Mouse (Mus musculus) intestine, postnatal 0 days (tissue): ENCODE measurements around the gene H2afx. TPM values are rescaled to one million over a fixed set of nuclear protein-coding genes. Genes with fewer than 3 reads are reported as not detected.

Experiments
- ATAC-seq: fragments of 200-750 bp; cut with Nextera tagmentation; 2 replicates; pipeline ENCODE4 v1.8.0; 2017; ENCODE audit warnings: mild to moderate bottlenecking, moderate TSS enrichment, moderate library complexity
- H3K27ac ChIP-seq: fragments of 300-500 bp; sonication (generic); 2 replicates; pipeline ENCODE4 v1.5.1; 2014; ENCODE audit warnings: mild to moderate bottlenecking, low read depth, low read length, moderate library complexity
- H3K27me3 ChIP-seq: fragments of 300-500 bp; sonication (generic); replicated peaks from 2 replicates; pipeline ENCODE4 v1.6.1; 2014; ENCODE audit warnings: low read length, mixed read lengths; ENCODE audit not compliant: control insufficient read depth, insufficient read depth
- H3K36me3 ChIP-seq: fragments of 300-500 bp; sonication (generic); 2 replicates; pipeline ENCODE4 v1.6.1; 2014; ENCODE audit warnings: mild to moderate bottlenecking, moderate library complexity; ENCODE audit not compliant: control insufficient read depth, insufficient read depth
- H3K4me1 ChIP-seq: fragments of 300-500 bp; sonication (generic); replicated peaks from 2 replicates; pipeline ENCODE4 v1.6.1; 2014; ENCODE audit warnings: antibody characterized with exemption, low read length, mixed read lengths; ENCODE audit not compliant: control insufficient read depth, insufficient read depth
- H3K4me2 ChIP-seq: fragments of 300-500 bp; sonication (generic); replicated peaks from 2 replicates; pipeline ENCODE4 v1.6.1; 2014; ENCODE audit warnings: low read depth, mild to moderate bottlenecking, moderate library complexity
- H3K4me3 ChIP-seq: fragments of 300-500 bp; sonication (generic); 2 replicates; pipeline ENCODE4 v1.5.1; 2014; ENCODE audit warnings: low read depth, low read length
- H3K9ac ChIP-seq: fragments of 300-500 bp; sonication (generic); 2 replicates; pipeline ENCODE4 v1.6.1; 2014; ENCODE audit warnings: mild to moderate bottlenecking, low read depth, low read length
- H3K9me3 ChIP-seq: fragments of 300-500 bp; sonication (generic); 2 replicates; pipeline ENCODE4 v1.6.1; 2016; ENCODE audit warnings: mixed run types; ENCODE audit not compliant: control insufficient read depth
- CTCF ChIP-seq: sonication (generic); IDR thresholded peaks from 2 replicates; pipeline ENCODE4 v1.5.1; 2016; ENCODE audit warnings: low read depth, mild to moderate bottlenecking, control low read depth, antibody characterized with exemption, moderate library complexity
- WGBS: fragments of 180-500 bp; shearing (Covaris S2); extraction: QIAGEN DNeasy Blood & Tissue Kit; methylation state at CpG from one replicate; pipeline ENCODE4 v1.1.7; 2014; 5-methylcytosine and 5-hydroxymethylcytosine counted together
- microRNA-seq: library from miRNA; unstranded; fragments of <30 nt; microRNA quantifications from one replicate; pipeline ENCODE4, GENCODE M21; 2016
- polyA plus RNA-seq: library from polyadenylated mRNA; unstranded; fragments of >200 nt; fragmentation: Nextera tagmentation; extraction: Ambion mirVana; gene quantifications from 2 replicates; pipeline ENCODE4 v1.2.1, GENCODE M21; 2015

Gene H2afx
- polyA plus RNA-seq, 1 experiment from 2014 or later: 89.1 TPM

GRCm38 (mm10) chr9:44379862-44380261 lies 45.4 kb downstream of the H2afx start:
- H3K27me3 ChIP-seq: no peaks in the 10 kb centered on the region
- H3K4me1 ChIP-seq: peaks cover 6% of the 10 kb centered on the region; the same call in 1 of the 2 replicates
- peak overlapping the region; percentile 74 for H3K4me3 ChIP-seq
- TF ChIP-seq CTCF: no peak
- no peaks in the 10 kb centered on the region for H3K9me3 ChIP-seq
- H3K36me3 ChIP-seq: peaks cover 38% of the 10 kb centered on the region
- H3K27ac ChIP-seq: peak overlapping the region; percentile 60; the same call in 1 of the 2 replicates
- 0 out of 2 replicates have a peak, but pooled peaks have one; percentile 1 for ATAC-seq
- WGBS: 3% methylated on average over 15 of the region's 15 CpGs
- peak overlapping the region; percentile 92 for H3K4me2 ChIP-seq
- H3K9ac ChIP-seq: peak overlapping the region; percentile 85

- Histone ChIP-seq H3K36me3 (peaks cover 85% of the 10 kb centered on the region), H3K4me3 (no peak overlapping the region), H3K9ac (no peak overlapping the region), H3K27ac (no peak overlapping the region; the same call in 1 of the 2 replicates), H3K27me3 (no peaks in the 10 kb centered on the region), H3K9me3 (no peaks in the 10 kb centered on the region), H3K4me2 (no peak overlapping the region), H3K4me1 (peaks cover 6% of the 10 kb centered on the region; the same call in 1 of the 2 replicates)
- TF ChIP-seq CTCF: no peak
- no peak for ATAC-seq
- 83% methylated on average over 13 of the region's 13 CpGs for WGBS
Observed at GRCm38 (mm10) chr9:44384596-44384995, 50.1 kb downstream of the H2afx start.

Small RNAs within 50 kb of the gene (microRNA-seq; reads per million reads assigned to microRNA genes)
- not detected for gene Gm44335

Other genes starting within 250 kb of the H2afx start
- 0.05 TPM in 1 of 2 replicates, not detected in the other for gene Mfrp, start 233.0 kb upstream of the H2afx start, polyA plus RNA-seq
- gene C1qtnf5, start 227.4 kb upstream of the H2afx start, polyA plus RNA-seq: 5.4 and 6.0 TPM in 2 replicates
- gene Gm49380, start 221.2 kb upstream of the H2afx start, polyA plus RNA-seq: 0.05 TPM in 1 of 2 replicates, not detected in the other
- 18.4 and 18.8 TPM in 2 replicates for gene Rnf26, start 221.2 kb upstream of the H2afx start, polyA plus RNA-seq
- 31.5 and 34.0 TPM in 2 replicates for gene Mcam, start 200.2 kb upstream of the H2afx start, polyA plus RNA-seq
- gene Cbl, start 100.6 kb upstream of the H2afx start, polyA plus RNA-seq: 5.8 and 6.7 TPM in 2 replicates
- not detected in 2 replicates for gene Ccdc153, start 94.0 kb upstream of the H2afx start, polyA plus RNA-seq
- gene Pdzd3, start 83.2 kb upstream of the H2afx start, polyA plus RNA-seq: 37.0 and 40.1 TPM in 2 replicates
- 4.6 TPM in 2 replicates for gene Nlrx1, start 66.1 kb upstream of the H2afx start, polyA plus RNA-seq
- 0.88 and 1.1 TPM in 2 replicates for gene Abcg4, start 46.1 kb upstream of the H2afx start, polyA plus RNA-seq
- 6.0 and 6.8 TPM in 2 replicates for gene Hinfp, start 29.0 kb upstream of the H2afx start, polyA plus RNA-seq
- 42.4 TPM in 2 replicates for gene C2cd2l, start 14.4 kb upstream of the H2afx start, polyA plus RNA-seq
- 23.6 and 25.3 TPM in 2 replicates for gene Dpagt1, start 8.7 kb upstream of the H2afx start, polyA plus RNA-seq
- 60.1 and 60.7 TPM in 2 replicates for gene Hmbs, start 9.5 kb downstream of the H2afx start, polyA plus RNA-seq
- gene Vps11, start 27.0 kb downstream of the H2afx start, polyA plus RNA-seq: 27.2 and 27.4 TPM in 2 replicates
- gene Hyou1, start 44.8 kb downstream of the H2afx start, polyA plus RNA-seq: 10.5 and 11.1 TPM in 2 replicates
- gene Slc37a4, start 62.2 kb downstream of the H2afx start, polyA plus RNA-seq: 150 and 160 TPM in 2 replicates
- 1,434 and 1,542 TPM in 2 replicates for gene Rps25, start 72.4 kb downstream of the H2afx start, polyA plus RNA-seq
- gene Trappc4, start 72.9 kb downstream of the H2afx start, polyA plus RNA-seq: 138 and 142 TPM in 2 replicates
- gene Ccdc84, start 83.9 kb downstream of the H2afx start, polyA plus RNA-seq: 14.7 and 19.7 TPM in 2 replicates
- gene Foxr1, start 106.4 kb downstream of the H2afx start, polyA plus RNA-seq: not detected in 2 replicates
- not detected in 2 replicates for gene Upk2, start 120.3 kb downstream of the H2afx start, polyA plus RNA-seq
- 4.8 and 4.9 TPM in 2 replicates for gene Bcl9l, start 148.1 kb downstream of the H2afx start, polyA plus RNA-seq
- 0.21 and 0.25 TPM in 2 replicates for gene Cxcr5, start 227.2 kb downstream of the H2afx start, polyA plus RNA-seq